Mouse (Mus musculus) gastrocnemius, postnatal 4 days (tissue): ENCODE data around the gene Rab11fip5. TPM values are rescaled to one million over a fixed set of nuclear protein-coding genes. Genes with fewer than 3 reads are reported as not detected.

Source experiments
- DNase-seq, 2 experiments: peaks; one replicate each; pipeline ENCODE4 v3.0.0; 2021 to 2022; ENCODE audit warnings: low spot score in 2 of 2, mixed read lengths in 2 of 2
- microRNA-seq: library from miRNA; unstranded; fragments of <30 nt; microRNA quantifications from one replicate; pipeline ENCODE4 v1.2.0, GENCODE M21; 2021
- total RNA-seq, 2 experiments: library from RNA; stranded (reverse); gene quantifications; 2 replicates each; pipeline ENCODE4 v1.2.3; 2021

Rab11fip5 gene
- total RNA-seq, 2 experiments from 2014 or later = 49.3 to 50.8 TPM

DNA sequence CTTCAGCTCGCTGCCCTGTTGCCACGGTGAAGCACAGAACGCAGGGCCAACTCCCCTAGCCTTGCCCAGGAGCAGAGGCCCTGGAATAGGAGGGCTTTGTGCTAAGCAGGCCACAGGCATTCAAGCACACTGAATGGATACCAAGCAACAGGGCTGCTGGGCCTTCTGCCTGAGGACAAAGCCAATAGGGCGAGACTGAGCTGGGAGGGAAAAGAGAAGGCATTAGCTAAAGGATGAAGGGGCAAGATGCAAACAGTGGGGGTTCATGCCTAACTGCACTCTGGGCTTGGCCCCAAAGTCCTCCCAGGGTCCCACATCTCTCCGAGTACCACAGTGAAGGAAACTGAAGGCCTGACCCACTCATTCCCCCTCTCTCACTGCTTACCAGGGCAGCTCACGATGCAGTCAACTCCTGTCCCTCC is 54.0 kb downstream of the Rab11fip5 start:
- no peak for DNase-seq

DNA sequence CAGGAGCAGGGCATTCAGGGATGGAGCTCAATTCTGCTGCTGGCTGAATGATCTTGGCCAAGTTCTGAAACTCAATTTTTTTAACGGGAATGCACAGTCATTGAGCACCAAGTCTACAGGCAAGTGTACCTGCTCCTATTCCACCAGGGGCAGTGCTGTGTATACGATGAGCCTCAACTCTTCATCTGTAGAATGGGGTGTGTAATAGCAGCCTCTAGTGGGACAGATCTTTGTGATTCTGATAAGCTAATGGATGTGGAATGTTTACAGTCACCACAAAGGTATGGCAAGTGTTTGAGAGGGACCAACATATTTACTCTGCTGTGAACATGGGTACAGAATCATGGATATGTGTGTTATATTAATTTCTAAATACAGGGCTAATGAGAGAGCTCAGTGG is 58.2 kb downstream of the Rab11fip5 start:
- DNase-seq = no peak

DNA sequence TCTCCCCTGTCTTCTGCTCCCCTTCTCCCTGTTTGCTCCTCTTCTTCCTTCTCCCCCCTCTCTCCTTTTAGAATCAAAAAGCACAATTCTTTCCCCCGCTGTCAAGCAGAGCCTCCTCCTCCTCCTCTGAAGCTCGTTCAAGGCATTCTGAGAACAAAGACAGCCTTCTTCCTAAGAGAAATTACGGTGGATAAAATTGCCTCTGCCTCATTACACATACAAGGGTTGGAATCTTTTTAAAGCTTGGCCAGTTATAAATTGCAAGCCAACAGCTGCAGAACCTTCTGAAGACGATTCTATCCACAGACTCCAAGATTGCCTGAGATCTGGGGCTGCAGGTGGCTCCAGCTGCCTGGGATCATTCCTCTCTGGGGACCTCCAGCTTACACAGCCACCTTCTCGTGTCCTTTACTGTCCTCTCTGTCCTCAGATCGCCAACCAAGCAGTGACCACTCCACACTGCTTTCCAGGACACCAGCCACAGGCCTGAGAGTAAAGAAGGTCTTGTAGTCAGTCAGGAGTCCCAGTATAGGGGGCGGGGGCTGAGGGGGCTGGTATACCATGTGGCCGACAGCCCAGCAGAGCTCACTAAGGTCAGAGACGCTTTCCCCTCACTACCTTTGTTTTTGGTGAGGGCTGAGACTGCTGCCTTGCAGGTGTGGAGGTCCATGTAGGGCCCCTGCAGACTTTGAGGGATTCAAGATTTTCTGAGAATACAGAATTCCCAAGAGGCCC is 60.2 kb downstream of the Rab11fip5 start:
- no peak for DNase-seq

DNA sequence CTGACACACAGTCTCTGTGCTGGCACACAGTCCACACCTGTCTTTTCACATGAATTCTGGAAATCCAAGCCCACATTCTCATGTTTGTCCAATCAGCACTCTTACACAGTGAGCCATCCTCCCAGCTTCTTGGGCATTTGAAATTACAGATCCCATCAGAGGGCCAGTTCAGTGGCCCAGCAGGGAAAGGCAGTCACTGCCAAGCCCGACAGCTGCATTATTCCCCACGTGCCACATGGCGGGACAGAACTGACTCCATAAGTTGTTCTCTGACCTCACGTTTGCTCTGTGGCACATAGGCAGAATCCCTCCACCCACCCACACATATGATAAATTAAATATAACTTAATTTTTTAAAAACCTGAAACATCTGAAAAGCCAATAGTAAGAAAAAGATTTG is 66.5 kb downstream of the Rab11fip5 start:
- no peak for DNase-seq

DNA sequence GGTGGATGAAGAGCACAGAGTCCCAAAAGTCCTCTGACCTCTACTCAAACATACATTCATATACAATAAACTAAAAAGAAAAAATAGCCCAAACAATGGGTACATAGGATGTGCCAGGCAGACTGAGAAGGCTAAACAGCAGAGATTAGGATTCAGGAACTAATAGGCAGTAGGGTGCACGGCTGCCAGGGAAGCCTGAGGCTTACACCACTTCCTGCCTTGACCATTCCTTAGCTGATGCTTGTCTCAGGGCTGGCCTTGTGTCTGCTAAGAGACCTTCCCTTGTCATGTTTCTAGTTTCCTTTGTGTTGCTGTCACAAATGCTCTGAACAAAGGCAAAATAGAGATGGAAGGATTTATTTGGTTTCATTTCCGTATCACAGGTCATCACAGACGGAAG is 68.1 kb downstream of the Rab11fip5 start:
- no peak for DNase-seq

DNA sequence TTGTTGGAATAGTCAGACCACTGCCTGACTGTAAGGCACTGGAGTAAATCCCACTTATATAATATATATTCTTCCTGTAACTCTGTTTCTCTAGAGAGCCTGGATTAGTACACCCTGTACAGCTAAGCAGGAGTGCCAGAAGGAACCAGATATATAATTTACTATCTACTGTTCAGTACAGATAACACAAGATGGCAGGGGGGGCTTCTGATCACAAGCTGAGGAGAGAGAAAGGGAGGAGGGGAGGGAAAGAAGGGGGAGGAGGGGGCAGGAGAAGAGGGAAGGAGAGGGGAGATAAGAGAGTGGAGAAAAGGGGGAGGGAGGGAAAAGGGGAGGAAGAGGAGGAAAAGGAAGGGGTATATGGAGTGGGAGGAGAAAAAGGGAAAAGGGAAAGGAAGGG is 68.6 kb downstream of the Rab11fip5 start:
- DNase-seq = no peak

DNA sequence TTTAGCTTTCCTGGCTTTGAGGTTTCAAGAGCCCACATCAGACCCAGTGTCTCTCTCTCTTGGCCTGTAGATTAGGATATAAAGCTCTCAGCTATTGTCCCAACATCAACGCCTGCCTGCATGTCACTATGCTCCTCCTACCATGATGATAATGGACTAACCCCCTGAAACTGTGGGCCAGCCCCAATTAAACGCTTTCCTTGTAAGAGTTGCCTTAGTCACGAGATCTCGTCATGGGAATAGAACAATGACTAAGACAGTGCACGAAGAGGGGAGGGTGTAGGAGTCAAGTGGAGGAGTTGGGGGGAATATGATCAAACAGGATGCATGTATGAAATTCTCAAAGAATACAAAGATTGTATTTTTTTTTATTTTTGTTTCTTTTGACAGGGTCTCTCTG is 69.5 kb downstream of the Rab11fip5 start:
- DNase-seq = no peak

DNA sequence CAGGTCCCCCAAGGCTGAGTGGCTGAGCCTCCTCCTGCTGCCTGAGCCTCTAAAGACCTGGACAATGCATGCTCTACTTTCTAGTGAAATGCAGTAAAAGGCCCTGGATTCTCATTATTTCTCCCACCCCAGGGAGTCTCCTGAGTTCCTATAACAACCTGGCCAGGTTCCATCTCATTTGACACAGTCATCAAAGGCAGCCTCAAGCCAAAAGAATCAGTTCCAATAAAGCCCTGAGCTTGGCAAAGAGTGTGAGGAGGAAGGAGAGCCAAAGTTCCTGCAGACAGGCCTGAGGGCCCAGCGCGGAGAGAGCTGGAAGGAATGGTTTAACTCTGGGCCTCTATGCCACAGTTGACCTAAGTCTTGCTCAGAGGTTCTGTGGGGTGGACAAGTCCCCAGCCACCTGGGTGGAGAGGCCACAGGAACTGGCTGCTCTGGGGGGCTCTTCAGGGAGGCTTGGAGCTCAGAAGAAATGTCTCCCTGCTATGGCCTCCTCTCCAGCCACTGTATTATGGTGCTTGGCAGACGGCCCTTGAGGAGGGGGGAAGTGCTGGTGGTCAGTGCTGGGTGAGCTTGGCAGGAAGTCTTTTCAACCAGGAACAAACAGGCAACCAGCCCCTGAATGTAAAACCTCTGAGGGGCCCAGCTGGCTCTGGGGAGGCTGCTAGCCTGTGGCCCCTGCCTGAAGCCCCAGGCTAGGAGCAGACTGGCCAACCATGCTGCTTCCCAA is 71.9 kb downstream of the Rab11fip5 start:
- peak in 1 of 2 experiments; percentile 48 for DNase-seq

DNA sequence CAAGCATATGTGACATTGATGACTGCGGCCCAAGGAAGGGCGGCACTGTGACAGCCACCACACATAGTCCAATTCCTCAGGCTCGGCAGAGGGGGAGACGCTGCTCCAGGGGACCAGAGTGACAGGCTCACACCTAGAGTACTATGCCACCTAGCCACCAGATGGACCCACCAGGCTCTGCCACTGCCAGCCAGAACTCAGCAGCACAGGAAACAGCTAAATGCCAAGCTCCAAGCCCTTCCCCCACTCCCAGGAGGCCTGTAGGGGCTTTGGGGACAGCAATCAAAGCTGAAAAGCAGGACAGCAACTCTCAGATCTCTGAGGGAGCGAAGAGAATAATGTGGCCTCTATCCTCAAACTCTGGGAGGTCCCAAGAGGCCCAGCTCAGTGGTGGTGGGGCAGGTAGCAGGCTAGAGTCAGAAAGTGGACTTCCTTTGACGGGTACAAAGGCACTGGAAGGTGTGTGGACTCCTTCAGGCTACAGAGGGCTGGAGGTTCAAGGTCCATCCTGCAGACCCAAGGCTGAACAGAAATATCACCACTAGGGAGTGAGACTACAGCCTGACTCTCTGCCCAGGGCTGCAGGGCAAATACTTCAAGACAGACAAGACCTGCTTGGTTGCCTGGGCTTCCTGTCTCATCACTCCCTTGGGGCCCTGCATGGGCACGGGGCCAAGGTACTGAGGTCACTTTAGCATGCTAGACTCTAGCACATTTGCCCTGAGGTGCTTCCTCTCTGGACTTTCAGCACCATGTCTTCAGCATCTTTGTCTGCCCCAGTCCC is 78.9 kb downstream of the Rab11fip5 start:
- peak in 1 of 2 experiments; percentile 58 for DNase-seq

DNA sequence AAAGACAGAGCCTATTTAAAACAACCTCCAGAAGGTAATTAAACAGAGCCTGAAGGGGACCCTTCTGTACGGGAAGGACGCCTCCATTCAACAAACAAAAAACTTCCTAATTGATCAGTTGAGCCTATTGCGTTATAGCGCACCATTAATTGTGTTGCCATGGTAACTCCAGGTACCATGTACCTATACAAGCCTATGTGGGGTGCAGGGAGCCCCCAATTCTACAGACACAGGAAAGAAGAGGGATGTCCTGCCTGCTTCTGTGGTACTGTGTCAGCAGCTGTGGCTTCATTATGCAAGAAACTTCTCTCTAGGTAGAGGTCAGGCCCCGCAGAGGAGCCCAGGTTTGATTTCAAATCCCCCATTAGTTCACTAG is 80.4 kb downstream of the Rab11fip5 start:
- DNase-seq = no peak

DNA sequence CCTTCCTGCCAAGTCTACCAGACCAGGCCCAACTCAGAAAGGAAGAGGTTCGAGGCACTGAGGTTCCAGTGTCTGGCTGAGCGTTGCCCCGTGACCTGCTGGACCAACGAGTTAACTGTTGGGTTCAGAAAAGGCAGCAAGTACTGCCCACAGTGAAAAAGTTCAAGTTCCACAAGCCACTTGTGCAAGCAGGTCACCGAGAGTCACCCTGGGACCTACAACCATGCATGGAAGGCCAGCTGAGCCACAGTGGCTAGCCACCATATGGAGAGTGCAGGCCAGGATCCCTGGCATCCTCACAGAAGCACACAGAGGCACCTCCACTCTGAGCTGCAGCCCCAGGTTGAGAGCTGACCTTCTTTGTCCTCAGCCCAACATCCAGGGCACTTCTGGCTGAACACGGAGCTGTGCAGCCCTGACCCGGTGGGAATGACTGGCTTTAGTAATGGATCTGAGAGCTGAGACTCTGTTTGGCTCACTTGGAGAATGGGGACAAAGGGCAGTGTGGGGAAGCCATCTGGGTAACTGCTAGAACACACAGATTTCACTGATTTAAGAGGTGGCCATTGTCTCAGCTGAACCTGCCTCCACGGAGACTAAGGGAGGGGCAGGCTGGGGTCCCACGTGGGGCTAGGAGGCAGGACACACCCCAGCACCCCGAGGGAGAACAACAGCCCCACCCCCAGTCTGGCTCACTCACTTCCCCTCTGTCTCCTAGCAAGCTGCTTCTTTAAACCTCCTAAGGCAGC is 81.0 kb downstream of the Rab11fip5 start:
- DNase-seq = no peak

DNA sequence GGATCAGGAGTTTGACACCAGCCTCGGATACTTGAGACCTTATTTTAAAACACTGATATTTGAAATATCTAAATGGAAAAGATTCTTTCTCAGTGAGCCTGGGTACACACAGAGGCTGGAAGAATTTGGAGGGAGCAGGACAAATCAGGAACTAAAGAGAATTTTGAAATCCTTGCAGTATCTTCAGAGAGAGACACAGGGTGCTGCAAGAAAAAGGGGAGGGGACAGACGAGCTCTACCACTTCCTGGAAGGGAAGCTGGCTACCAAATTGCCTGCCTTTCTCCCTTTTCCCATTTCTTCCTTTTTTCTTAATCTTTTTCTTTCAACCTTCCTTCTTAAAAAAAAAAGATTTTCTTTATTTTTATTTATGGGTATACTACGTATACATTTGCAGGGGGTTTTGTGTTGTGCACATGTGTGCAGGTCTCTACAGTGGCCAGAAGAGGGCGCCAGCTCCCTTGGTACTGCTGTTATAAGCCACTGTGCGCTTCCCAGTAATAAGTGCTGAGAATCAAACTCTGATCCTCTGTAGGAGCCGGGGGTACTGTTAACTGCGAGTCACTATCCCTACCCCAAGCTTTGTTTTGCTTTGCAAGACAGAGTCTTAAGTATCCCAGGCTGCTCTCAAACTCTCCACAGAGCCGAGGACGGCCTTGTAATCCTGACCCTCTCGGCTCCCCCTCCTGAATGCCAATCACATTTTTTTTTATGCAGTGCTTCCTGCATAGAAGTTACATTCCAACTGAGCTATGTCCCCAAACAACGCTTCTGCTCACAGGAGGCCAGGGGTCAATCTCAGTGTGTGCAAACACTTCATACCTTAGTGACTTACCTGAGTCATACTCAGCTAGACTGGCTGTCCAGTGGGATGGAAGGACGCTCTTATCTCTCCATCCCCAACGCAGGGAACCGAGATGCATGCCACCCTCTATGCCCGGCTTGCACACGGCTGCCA is 83.3 kb downstream of the Rab11fip5 start:
- DNase-seq = no peak

DNA sequence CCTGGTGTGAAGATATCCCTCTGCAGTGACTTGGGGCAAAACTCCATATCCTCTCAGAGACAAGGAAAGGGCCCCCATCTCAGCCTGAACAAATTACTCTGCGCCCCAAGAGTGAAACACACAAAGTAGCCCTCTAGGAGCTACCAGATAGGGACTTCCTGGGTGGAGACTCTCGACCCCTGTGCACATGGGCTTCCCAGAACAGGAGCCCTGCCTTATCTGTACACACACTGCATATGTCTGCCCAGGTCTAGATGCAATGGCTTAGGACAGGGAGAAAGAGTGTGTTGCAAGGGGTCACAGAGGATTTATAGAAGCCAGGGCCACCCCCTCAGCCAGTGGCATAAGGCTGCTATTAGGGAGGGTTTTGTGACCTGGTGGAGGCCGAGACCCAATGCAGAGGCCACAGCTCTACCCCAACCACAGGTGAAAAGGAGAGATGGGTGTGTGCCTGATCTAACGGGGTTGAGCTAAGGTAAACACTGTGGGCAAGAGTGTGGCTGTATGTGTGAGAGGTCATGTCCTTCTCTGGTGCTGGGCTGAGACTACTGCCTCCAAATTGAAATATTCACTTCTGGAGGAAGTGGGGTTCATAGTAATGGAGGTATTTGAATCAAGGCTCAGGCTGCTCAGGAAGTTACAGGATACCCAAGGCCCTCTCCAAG is 86.1 kb downstream of the Rab11fip5 start:
- no peak for DNase-seq

DNA sequence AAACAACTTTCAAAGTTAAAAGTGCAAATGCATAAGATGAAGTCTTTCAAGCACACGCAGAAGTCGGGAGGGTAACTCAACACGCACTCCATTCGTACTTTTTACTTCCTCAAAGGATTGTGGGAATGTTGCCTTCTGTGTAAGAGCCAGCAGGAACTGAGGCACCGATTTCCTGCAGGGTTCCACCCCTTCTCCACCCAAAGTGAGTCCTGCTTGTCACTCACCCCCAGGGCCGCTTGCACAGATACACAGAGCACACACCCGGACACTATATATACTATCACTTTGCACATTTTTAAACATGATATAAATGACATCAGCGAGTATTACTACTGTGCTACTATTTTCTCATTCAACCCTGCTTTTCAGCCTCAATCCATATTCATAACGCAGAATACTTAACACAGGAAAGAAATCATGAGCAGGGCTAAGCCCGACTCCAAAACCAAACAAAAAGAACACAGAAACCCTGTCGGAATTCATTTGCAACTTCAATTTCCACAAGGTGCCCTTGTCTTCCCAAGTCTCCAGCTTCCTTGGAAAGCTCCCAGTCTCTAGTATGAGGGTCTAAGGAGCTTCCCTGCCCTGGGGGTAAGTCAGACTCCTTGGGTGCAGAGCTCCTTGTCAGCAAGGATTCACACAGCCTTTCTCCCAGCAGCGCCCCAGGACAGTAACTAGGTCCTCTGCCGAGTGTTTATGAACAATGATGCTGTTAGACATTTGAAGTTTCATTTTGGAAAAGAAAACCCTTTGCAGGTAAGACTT is 88.0 kb downstream of the Rab11fip5 start:
- no peak for DNase-seq

Small RNAs within 50 kb of the gene (microRNA-seq; reads per million reads assigned to microRNA genes)
- gene Mir705 = not detected

Other genes with a start within 250 kb of the Rab11fip5 start
- gene Spr, start 236.9 kb downstream of the Rab11fip5 start, total RNA-seq = 10 to 100 TPM; 18.7 to 23.5 TPM
- gene Emx1, start 187.2 kb downstream of the Rab11fip5 start, total RNA-seq = not detected
- gene Sfxn5, start 41.2 kb downstream of the Rab11fip5 start, total RNA-seq = 1 to 10 TPM; 4.7 to 5.4 TPM
- gene Noto, start 49.3 kb upstream of the Rab11fip5 start, total RNA-seq = not detected
- 10 to 100 TPM; 21.6 to 22.7 TPM for gene Smyd5, start 57.4 kb upstream of the Rab11fip5 start, total RNA-seq
- 100 to 1,000 TPM; 194 to 199 TPM for gene Cct7, start 76.9 kb upstream of the Rab11fip5 start, total RNA-seq
- gene Pradc1, start 77.3 kb upstream of the Rab11fip5 start, total RNA-seq = 10 to 100 TPM; 27.6 to 28.1 TPM
- under 1 TPM; 0.08 to 0.10 TPM for gene Fbxo41, start 128.4 kb upstream of the Rab11fip5 start, total RNA-seq
- not detected for gene Egr4, start 139.0 kb upstream of the Rab11fip5 start, total RNA-seq
- 1 to 10 TPM; 6.1 to 6.5 TPM for gene Alms1, start 212.9 kb upstream of the Rab11fip5 start, total RNA-seq